Mouse (Mus musculus) heart, postnatal 0 days (tissue): Measurements from ENCODE around the gene Plekhn1.

ENCODE experiments used
- CTCF ChIP-seq: IDR thresholded peaks from 2 replicates; pipeline ENCODE4 v1.5.1; 2016; ENCODE audit warnings: antibody characterized with exemption, control low read depth, low read depth
- EP300 ChIP-seq: IDR thresholded peaks from 2 replicates; pipeline ENCODE4 v1.6.1; 2016; ENCODE audit warnings: antibody characterized with exemption, low read depth

- TF ChIP-seq CTCF = no peak
- no peak for TF ChIP-seq EP300
Observed at GRCm38 (mm10) chr4:156188811-156189323, 45.8 kb downstream of the Plekhn1 start.
